Mouse (Mus musculus) embryonic fibroblast, embryonic 13.5 days (primary cell): ENCODE measurements around the gene Gm26938.

Experiments
- CTCF ChIP-seq: IDR thresholded peaks from 2 replicates; pipeline ENCODE4 v1.5.1; 2011; ENCODE audit warnings: mild to moderate bottlenecking, control low read depth, low read length, moderate library complexity, borderline replicate concordance; ENCODE audit not compliant: insufficient read depth
- POLR2A ChIP-seq: IDR thresholded peaks from 2 replicates; pipeline ENCODE4 v1.6.1; 2011; ENCODE audit warnings: low read depth, mild to moderate bottlenecking, control low read depth, low read length, moderate library complexity

GRCm38 (mm10) chr5:139789466-139789865, 36.7 kb downstream of the Gm26938 start:
- TF ChIP-seq CTCF (no peak), POLR2A (no peak)
